Mouse (Mus musculus): ENCODE data around the gene Serpinb6e. TPM values are rescaled to one million over a fixed set of nuclear protein-coding genes. Genes with fewer than 3 reads are reported as not detected.

Gene Serpinb6e
- polyA plus RNA-seq (2016; fragmentation: Nextera tagmentation; extraction: Ambion mirVana), result not detected in 2 replicates

- Histone ChIP-seq H3K9me3 (peaks cover 6% of the 10 kb centered on the region; the same call in 1 of the 2 replicates), H3K36me3 (replicated peaks) (no peaks in the 10 kb centered on the region), H3K27ac (replicated peaks) (no peak within 1 kb of the TSS), H3K27me3 (replicated peaks; ENCODE audit: low read depth, poor library complexity, severe bottlenecking) (no peaks in the 10 kb centered on the region), H3K4me3 (no peak within 1 kb of the TSS), H3K4me1 (no peaks in the 10 kb centered on the region)
- no peak for DNase-seq (ENCODE audit: low spot score)
- 65% methylated on average over 1 of the region's 1 CpGs for WGBS
These were observed at the start of gene Serpinb6e for GRCm38 (mm10) chr13:33843308-33843707. Gene Serpinb6e, minus strand, starts transcription at chr13:33843408.

GRCm38 (mm10) chr13:33830751-33831150 lies 12.5 kb downstream of the Serpinb6e start:
- no peak for DNase-seq (ENCODE audit: low spot score)
- no peak overlapping the region for H3K4me3 ChIP-seq
- 80% methylated on average over 2 of the region's 2 CpGs for WGBS
- no peaks in the 10 kb centered on the region for H3K36me3 ChIP-seq (replicated peaks)
- no peaks in the 10 kb centered on the region for H3K27me3 ChIP-seq (replicated peaks; ENCODE audit: low read depth, poor library complexity, severe bottlenecking)
- H3K9me3 ChIP-seq, result peaks cover 10% of the 10 kb centered on the region
- no peaks in the 10 kb centered on the region for H3K4me1 ChIP-seq
- no peak overlapping the region for H3K27ac ChIP-seq (replicated peaks)

- Histone ChIP-seq H3K27me3 (replicated peaks; ENCODE audit: low read depth, poor library complexity, severe bottlenecking) (no peaks in the 10 kb centered on the region), H3K4me1 (no peaks in the 10 kb centered on the region), H3K36me3 (replicated peaks) (no peaks in the 10 kb centered on the region), H3K9me3 (peaks cover 21% of the 10 kb centered on the region), H3K27ac (replicated peaks) (no peak overlapping the region), H3K4me3 (no peak overlapping the region)
- DNase-seq (ENCODE audit: low spot score), result no peak
These were observed 19.8 kb downstream of the Serpinb6e start for GRCm38 (mm10) chr13:33823421-33823820.

- WGBS, result 81% methylated on average over 5 of the region's 5 CpGs
These were observed 21.6 kb downstream of the Serpinb6e start for GRCm38 (mm10) chr13:33821490-33822143.

More at GRCm38 (mm10) chr13:33821490-33822143, 21.6 kb downstream of the Serpinb6e start:
- peaks cover 14% of the 10 kb centered on the region for H3K9me3 ChIP-seq
- no peak overlapping the region for H3K27ac ChIP-seq (replicated peaks)
- H3K4me1 ChIP-seq, result no peaks in the 10 kb centered on the region
- DNase-seq (ENCODE audit: low spot score), result no peak
- no peaks in the 10 kb centered on the region for H3K27me3 ChIP-seq (replicated peaks; ENCODE audit: low read depth, poor library complexity, severe bottlenecking)
- H3K4me3 ChIP-seq, result no peak overlapping the region
- no peaks in the 10 kb centered on the region for H3K36me3 ChIP-seq (replicated peaks)

Other genes starting within 250 kb of the Serpinb6e start
- gene Serpinb6d, start 182.0 kb downstream of the Serpinb6e start, polyA plus RNA-seq (2016; fragmentation: Nextera tagmentation; extraction: Ambion mirVana), result not detected in 2 replicates
- gene Serpinb6c, start 62.3 kb upstream of the Serpinb6e start, polyA plus RNA-seq (2016; fragmentation: Nextera tagmentation; extraction: Ambion mirVana), result 0.24 TPM in 1 of 2 replicates, not detected in the other
- gene Nqo2, start 121.3 kb upstream of the Serpinb6e start, polyA plus RNA-seq (2016; fragmentation: Nextera tagmentation; extraction: Ambion mirVana), result 21.6 and 24.0 TPM in 2 replicates
- 7.4 and 8.6 TPM in 2 replicates for gene Ripk1, start 159.0 kb upstream of the Serpinb6e start, polyA plus RNA-seq (2016; fragmentation: Nextera tagmentation; extraction: Ambion mirVana)
- 31.1 and 36.2 TPM in 2 replicates for gene Serpinb6a, start 159.4 kb upstream of the Serpinb6e start, polyA plus RNA-seq (2016; fragmentation: Nextera tagmentation; extraction: Ambion mirVana)
- 31.6 and 32.3 TPM in 2 replicates for gene Bphl, start 194.2 kb upstream of the Serpinb6e start, polyA plus RNA-seq (2016; fragmentation: Nextera tagmentation; extraction: Ambion mirVana)
- 101 and 105 TPM in 2 replicates for gene Tubb2a, start 234.6 kb upstream of the Serpinb6e start, polyA plus RNA-seq (2016; fragmentation: Nextera tagmentation; extraction: Ambion mirVana)

All from embryonic facial prominence, embryonic 10.5 days (tissue).